Mouse (Mus musculus): Measurements from ENCODE around the gene Pdia2.
"Not testable (repeated sequence)": the region's sequence is repeated elsewhere in the genome, so short reads cannot be mapped to it uniquely, and the experiment has no call there.

The Pdia2 gene

DNA sequence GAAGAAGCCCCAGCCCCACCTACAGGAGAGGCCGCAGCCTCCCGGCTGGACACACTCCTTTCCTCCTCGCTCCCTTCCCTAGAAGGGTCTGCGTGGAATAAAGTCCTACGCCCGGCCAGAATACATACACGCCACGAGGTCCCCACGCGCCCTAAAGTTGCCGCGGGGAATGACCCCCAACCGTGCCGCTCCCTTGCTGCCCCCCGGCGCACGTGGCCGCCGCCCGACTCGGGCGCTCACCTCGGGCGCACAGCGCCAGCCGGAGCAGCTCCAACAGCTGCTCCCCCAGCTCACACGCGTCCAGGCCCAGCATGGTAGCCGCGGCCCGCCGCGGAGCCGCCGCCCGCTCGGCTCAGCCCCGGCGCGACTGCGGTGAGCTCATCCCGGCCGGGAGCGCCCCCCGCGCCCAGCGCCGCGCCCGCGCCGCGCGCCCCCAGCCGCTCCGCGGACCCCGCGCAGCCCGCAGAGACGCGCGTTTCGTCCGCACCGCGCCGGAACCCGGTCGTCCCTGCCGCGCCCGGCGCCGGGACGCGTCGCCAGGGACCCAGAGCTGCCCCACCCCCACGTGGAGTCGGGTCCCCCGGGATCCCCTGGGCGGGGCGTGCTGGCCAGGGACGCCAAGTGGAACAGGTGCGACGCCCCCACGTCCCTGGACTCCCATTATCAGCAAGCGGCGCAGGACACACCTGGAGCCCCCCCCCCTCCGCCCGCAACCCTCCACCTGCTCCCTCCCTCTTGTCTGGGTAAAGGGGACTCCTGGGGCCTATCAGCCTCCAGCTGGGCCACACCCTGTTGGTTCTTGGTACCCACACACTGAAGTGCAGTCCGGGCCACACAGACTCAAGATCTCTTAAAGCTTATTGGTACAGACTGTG lies 2.2 kb upstream of the Pdia2 start:
- DNase-seq (ENCODE audit: low spot score): no peak

DNA sequence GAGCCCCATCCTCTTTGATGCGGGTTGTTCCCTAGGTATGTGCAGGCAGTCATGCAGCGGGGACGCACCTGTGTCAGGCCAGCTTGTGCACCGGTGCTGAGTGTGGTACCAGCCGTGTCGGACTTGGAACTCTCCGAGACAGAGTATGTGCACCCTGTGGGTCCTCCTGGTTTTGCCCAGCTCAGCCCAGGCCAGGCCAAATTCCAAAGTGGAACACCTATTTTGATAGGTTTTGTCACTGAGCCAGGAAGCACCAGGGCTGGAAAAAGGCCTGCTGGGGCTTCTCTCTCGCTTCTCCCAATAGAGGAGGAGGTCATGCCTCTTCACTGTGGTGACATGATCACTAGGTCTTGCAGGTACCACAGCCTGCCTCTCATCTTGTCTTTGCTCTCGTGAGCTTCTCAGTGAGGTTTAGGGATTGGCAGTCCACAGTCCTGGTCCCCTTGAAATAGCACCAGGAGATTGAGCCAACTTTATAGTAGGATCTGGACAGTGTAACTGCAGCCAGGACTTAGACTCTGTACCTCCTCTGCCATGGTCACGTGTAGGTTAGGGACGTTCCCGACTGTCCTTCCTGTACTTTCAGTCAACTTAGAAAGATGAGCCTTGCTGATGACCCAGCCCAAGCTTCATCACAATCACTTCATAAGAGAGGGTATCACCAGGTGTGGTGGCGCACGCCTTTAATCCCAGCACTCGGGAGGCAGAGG lies 6.3 kb downstream of the Pdia2 start:
- DNase-seq (ENCODE audit: low spot score): no peak

DNA sequence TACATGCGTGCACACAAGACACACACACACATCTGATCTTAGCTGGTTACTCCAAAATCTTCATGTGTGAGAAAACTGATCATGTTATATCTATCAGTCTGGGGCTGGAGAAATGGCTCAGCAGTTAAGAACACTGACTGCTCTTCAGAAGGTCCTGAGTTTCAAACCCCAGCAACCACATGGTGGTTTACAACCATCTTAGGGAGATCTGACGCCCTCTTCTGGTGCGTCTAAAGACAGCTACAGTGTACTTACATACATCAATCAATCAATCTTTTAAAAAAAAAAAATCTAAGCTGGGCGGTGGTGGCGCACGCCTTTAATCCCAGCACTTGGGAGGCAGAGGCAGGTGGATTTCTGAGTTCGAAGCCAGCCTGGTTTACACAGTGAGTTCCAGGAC lies 7.4 kb downstream of the Pdia2 start:
- not testable (repeated sequence) for DNase-seq (ENCODE audit: low spot score)

DNA sequence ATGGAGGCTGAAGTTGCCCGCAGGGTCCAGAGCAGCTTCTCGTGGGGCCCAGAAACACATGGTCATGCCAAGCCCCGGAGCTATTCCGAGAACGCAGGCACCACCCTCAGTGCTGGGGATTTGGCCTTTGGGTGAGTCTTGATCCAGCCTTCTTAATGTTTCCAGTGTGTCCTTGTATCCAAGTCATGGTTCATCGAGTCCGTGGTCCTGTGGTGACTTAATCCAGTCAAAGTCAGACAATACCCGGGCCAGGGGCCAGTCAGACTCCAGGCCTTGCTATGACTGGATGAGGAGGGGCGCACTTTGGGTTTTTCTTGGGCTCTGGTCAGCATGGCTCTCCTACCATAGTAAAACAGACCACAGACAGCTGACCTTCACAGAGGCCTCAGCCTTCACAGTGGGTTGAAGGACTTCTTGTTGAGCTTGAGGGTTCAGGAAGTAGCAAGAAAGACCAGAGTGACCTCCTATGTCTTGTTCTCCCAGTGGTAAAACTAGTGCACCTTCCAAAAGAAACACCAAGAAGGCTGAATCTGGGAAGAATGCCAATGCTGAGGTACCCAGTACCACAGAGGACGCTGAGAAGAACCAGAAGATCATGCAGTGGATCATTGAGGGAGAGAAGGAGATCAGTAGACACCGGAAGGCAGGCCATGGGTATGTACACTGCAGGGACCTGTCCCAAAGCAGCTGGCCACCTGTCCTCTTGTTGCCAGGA lies 10.6 kb downstream of the Pdia2 start:
- no peak for DNase-seq (ENCODE audit: low spot score)

DNA sequence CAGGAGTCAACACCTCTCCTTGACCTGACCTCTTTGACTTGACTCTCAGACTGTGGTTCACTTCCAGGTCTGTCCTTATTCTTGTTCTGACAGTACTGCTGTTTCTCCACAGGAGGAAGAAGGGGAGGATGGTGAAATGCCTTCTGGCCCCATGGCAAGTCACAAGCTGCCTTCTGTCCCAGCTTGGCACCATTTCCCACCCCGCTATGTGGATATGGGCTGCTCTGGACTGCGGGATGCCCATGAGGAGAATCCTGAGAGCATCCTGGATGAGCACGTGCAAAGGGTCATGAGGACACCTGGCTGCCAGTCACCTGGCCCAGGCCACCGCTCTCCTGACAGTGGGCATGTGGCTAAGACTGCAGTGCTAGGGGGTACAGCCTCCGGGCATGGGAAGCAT lies 11.3 kb downstream of the Pdia2 start:
- DNase-seq (ENCODE audit: low spot score): no peak

DNA sequence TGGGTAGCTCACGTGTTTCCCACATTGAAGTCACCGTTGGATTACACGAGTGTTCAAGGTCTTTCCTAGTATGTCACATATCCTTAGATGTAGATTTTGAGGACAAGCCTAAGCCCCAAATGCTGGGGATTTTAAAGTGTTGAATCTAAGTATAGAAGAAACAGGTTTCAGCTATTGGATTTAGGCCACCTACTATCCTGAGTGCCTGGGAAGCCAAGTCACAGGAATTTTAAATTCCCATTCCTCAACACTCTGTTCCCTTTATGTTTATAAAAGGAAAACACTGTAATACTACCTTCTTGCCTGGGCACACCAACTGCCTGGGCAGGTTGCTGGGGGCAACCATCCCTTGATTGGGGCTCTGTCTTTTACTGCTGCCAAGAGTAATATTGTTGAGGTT lies 17.7 kb downstream of the Pdia2 start:
- no peak for DNase-seq (ENCODE audit: low spot score)

DNA sequence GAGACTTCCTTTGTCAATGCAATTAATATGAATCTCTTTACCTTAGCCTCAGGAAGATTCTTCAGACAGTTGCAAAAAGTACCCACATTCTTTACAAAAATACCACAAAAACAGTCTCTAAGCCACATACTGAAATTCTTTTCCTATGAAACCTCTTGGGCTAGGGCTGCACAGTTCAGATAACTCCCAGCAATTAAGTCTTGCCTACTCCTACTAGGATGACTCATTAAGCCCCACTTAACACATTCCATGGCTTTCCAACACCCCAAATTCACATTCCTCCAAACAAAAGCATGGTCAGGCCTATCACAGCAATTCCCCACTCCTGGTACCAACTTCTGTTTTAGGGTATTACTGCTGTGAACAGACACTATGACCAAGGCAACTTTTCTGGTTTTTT lies 20.3 kb downstream of the Pdia2 start:
- DNase-seq (ENCODE audit: low spot score): no peak

DNA sequence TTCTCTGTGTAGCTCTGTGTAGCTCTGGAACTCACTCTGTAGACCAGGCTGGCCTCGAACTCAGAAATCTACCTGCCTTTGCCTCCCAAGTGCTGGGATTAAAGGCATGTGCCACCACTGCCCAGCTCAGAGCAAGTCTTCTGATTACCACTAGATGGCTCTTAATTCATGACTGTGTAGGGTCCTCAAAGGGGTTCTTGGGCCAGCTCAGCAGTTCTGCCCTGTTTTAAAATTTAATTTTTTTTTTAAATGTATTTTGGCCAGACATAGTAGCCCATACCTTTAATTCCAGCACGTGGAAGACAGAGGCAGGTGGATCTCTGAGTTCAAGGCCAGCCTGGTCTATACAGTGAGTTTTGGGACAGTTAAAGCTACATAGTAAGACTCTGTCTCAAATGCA lies 23.6 kb downstream of the Pdia2 start:
- not testable (repeated sequence) for DNase-seq (ENCODE audit: low spot score)

DNA sequence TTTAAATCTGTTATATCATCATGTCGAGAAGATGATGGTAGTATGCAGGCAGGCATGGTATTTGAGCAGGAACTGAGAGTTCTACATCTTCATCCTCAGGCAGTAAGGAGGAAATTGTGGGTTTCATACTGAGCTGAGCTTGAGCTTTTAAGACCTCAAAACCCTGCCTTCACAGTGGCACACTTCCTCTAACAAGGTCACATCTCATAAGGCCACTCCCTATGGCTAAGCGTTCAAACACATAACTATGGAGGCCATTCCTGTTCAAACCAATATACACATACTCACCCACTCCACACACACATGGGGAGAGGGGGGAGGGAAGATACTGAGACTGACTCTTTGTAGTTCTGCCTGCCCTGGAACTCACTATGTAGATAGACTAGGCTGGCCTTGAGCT lies 30.8 kb downstream of the Pdia2 start:
- DNase-seq (ENCODE audit: low spot score): no peak

DNA sequence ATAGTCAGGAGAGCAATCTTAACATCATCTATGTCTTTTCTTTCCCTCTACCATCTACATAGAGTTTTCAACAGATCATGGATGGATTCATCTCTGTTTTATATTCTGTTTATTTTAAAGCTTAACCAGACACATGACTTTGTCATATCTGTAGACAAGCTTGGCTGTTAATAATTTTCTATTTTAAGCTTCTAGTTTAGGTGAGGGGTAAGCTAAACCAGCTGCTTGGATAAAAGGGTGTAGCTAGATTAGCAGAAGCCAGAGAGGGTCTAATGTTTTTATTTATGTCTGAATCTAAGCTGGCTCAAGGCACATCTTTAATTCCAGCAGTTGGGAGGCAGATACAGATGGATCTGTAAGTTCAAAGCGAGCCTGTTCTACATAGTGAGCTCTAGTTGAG lies 36.2 kb downstream of the Pdia2 start:
- DNase-seq (ENCODE audit: low spot score): no peak

DNA sequence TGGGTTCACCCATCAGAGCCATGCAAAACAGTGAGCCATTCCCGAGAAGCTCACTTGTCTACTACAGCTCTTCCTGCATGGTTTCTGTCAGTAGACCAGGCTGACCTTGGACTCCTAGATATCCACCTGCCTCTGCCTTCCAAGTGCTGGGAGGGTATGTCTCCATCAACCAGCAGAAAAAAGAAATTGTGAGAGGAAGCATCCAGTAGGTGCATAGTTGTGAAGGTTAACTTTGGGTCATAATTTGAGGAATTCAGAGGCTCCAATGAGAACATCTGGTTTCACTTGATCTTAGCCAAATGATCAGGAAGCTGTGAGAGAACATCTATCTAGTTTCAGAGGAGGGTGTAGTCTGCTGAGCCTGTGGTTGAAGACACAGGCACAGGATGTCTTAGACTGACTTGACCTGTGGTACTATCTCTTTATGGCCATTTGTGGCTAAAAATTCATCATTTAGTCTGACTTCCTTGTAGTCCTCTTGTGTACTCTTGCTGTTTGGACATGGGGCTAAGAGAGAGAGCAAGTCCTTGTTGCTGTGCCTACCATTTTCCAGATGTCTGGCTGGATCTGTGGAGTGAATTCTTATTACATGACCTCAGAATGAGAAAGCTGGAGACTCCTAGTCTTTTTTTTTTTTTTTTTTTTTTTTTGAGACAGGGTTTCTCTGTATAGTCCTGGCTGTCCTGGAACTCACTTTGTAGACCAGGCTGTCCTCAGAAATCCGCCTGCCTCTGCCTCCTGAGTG lies 46.8 kb downstream of the Pdia2 start:
- no peak for DNase-seq (ENCODE audit: low spot score)

DNA sequence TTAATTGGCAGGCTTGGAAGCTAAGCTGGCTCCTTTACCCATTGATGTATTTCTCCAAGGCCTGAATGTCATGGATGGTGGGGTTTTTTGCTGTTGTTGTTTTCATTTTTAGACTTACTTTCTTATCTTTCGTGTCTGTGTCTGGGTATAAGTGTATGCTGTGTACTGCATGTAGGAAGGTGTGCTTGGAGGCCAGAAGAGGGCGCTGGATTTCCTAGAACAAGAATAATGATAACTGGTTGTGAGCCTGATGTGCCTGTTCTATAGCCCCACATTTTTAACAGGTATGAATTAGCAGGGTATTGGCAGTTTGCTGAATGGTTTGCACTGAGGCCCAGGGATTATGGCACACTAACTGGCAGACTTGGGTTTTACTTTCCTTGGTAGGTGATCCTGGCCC lies 49.8 kb downstream of the Pdia2 start:
- DNase-seq (ENCODE audit: low spot score): no peak

All from ovary, postnatal 10 days (tissue).